Mouse (Mus musculus) CH12.LX (cell line): Measurements from ENCODE around the gene Sept8. TPM values are rescaled to one million over a fixed set of nuclear protein-coding genes. Genes with fewer than 3 reads are reported as not detected.

ENCODE experiments used
- DNase-seq: peaks from one replicate; pipeline ENCODE4 v3.0.0-alpha.2; 2013; ENCODE audit errors: extremely low read depth
- H3K27ac ChIP-seq: 2 replicates; pipeline ENCODE4 v1.5.1; 2012; ENCODE audit warnings: low read depth, mild to moderate bottlenecking, control low read depth, moderate library complexity; ENCODE audit not compliant: insufficient read depth
- H3K27me3 ChIP-seq: replicated peaks from 2 replicates; pipeline ENCODE3; 2012; ENCODE audit warnings: inconsistent platforms
- H3K36me3 ChIP-seq, 2 experiments: replicated peaks in 1 of 2; 2 replicates each; pipeline versions ENCODE3 to v1.6.1; 2012; ENCODE audit warnings: inconsistent platforms in 1 of 2, low read length in 1 of 2, mild to moderate bottlenecking in 1 of 2, mixed read lengths in 1 of 2, moderate library complexity in 1 of 2; ENCODE audit not compliant: control insufficient read depth in 1 of 2, insufficient read depth in 1 of 2
- H3K4me1 ChIP-seq, 2 experiments: 2 replicates each; pipeline ENCODE4 v1.6.1; 2012; ENCODE audit warnings: inconsistent platforms in 1 of 2, moderate library complexity in 1 of 2; ENCODE audit not compliant: insufficient read depth in 2 of 2, control insufficient read depth in 1 of 2
- H3K4me2 ChIP-seq: 2 replicates; pipeline ENCODE4 v1.6.1; 2012; ENCODE audit warnings: low read depth, mild to moderate bottlenecking, control low read depth; ENCODE audit not compliant: poor library complexity, insufficient read depth, severe bottlenecking
- H3K4me3 ChIP-seq, 3 experiments: fragments of 150-350 bp in 1 of 3; sonication (generic) in 1 of 3; replicated peaks in 1 of 3; 2 replicates each; pipeline versions ENCODE3 to v1.5.1; 2011 to 2012; ENCODE audit warnings: low read depth in 2 of 3, low read length in 2 of 3, mild to moderate bottlenecking in 2 of 3, moderate library complexity in 2 of 3, control low read depth in 1 of 3, improper control_type of control experiment in 1 of 3, inconsistent platforms in 1 of 3, mixed read lengths in 1 of 3; ENCODE audit not compliant: poor library complexity in 1 of 3
- H3K79me2 ChIP-seq: replicated peaks from 2 replicates; pipeline ENCODE4 v1.6.1; 2012; ENCODE audit warnings: mild to moderate bottlenecking, moderate library complexity; ENCODE audit not compliant: control insufficient read depth, poor library complexity, insufficient read depth, severe bottlenecking; ENCODE audit errors: extremely low read depth
- H3K9ac ChIP-seq: 2 replicates; pipeline ENCODE4 v1.6.1; 2012; ENCODE audit warnings: low read depth, mild to moderate bottlenecking, control low read depth, moderate library complexity; ENCODE audit not compliant: insufficient read depth
- H3K9me3 ChIP-seq: replicated peaks from 2 replicates; pipeline ENCODE3; 2012; ENCODE audit warnings: low read length, inconsistent platforms, mixed read lengths
- BHLHE40 ChIP-seq: IDR thresholded peaks from 2 replicates; pipeline ENCODE4 v1.6.1; 2011; ENCODE audit warnings: mild to moderate bottlenecking, low read depth, low read length, improper control_type of control experiment
- CHD1 ChIP-seq: IDR thresholded peaks from 2 replicates; pipeline ENCODE4 v1.6.1; 2012; ENCODE audit warnings: low read depth, low read length, improper control_type of control experiment, inconsistent platforms
- CHD2 ChIP-seq: IDR thresholded peaks from 2 replicates; pipeline ENCODE4 v1.6.1; 2011; ENCODE audit warnings: low read length, improper control_type of control experiment
- CTCF ChIP-seq, 2 experiments: IDR thresholded peaks in 1 of 2; conservative IDR thresholded peaks in 1 of 2; 2 replicates each; pipeline ENCODE4 v1.5.1; 2011 to 2012; ENCODE audit warnings: low read depth in 2 of 2, low read length in 2 of 2, improper control_type of control experiment in 1 of 2, inconsistent platforms in 1 of 2, mild to moderate bottlenecking in 1 of 2, moderate library complexity in 1 of 2
- E2F4 ChIP-seq: IDR thresholded peaks from 2 replicates; pipeline ENCODE4 v1.6.1; 2011; ENCODE audit warnings: low read depth, low read length, improper control_type of control experiment; ENCODE audit not compliant: insufficient replicate concordance
- ELF1 ChIP-seq: IDR thresholded peaks from 2 replicates; pipeline ENCODE4 v1.6.1; 2014; ENCODE audit warnings: low read depth, mild to moderate bottlenecking, inconsistent platforms, low read length, improper control_type of control experiment
- EP300 ChIP-seq: IDR thresholded peaks from 2 replicates; pipeline ENCODE4 v1.6.1; 2011; ENCODE audit warnings: low read length, improper control_type of control experiment
- ETS1 ChIP-seq: conservative IDR thresholded peaks from 2 replicates; pipeline ENCODE4 v1.6.1; 2012; ENCODE audit warnings: low read depth, mild to moderate bottlenecking, inconsistent platforms, low read length, improper control_type of control experiment, moderate library complexity
- GABPA ChIP-seq: IDR thresholded peaks from 2 replicates; pipeline ENCODE4 v1.6.1; 2012; ENCODE audit warnings: low read depth, low read length, improper control_type of control experiment, inconsistent platforms; ENCODE audit not compliant: insufficient replicate concordance
- HCFC1 ChIP-seq: IDR thresholded peaks from 2 replicates; pipeline ENCODE4 v1.6.1; 2012; ENCODE audit warnings: low read depth, mild to moderate bottlenecking, inconsistent platforms, low read length, improper control_type of control experiment
- IRF4 ChIP-seq: IDR thresholded peaks from 2 replicates; pipeline ENCODE4 v1.6.1; 2014; ENCODE audit warnings: low read depth, mild to moderate bottlenecking, inconsistent platforms, low read length, improper control_type of control experiment
- JUN ChIP-seq: IDR thresholded peaks from 2 replicates; pipeline ENCODE4 v1.6.1; 2011; ENCODE audit warnings: low read depth, mild to moderate bottlenecking, low read length, improper control_type of control experiment, moderate library complexity; ENCODE audit not compliant: insufficient read depth
- JUND ChIP-seq: conservative IDR thresholded peaks from 2 replicates; pipeline ENCODE4 v1.6.1; 2011; ENCODE audit warnings: low read depth, low read length, improper control_type of control experiment
- KAT2A ChIP-seq: IDR thresholded peaks from 2 replicates; pipeline ENCODE4 v1.6.1; 2012; ENCODE audit warnings: low read length, improper control_type of control experiment, inconsistent platforms; ENCODE audit not compliant: insufficient replicate concordance
- MAFK ChIP-seq: IDR thresholded peaks from 2 replicates; pipeline ENCODE4 v1.6.1; 2011; ENCODE audit warnings: low read length, improper control_type of control experiment; ENCODE audit not compliant: insufficient replicate concordance
- MAX ChIP-seq: IDR thresholded peaks from 2 replicates; pipeline ENCODE4 v1.6.1; 2011; ENCODE audit warnings: low read length, improper control_type of control experiment
- MAZ ChIP-seq: IDR thresholded peaks from 2 replicates; pipeline ENCODE4 v1.6.1; 2012; ENCODE audit warnings: low read depth, mild to moderate bottlenecking, inconsistent platforms, low read length, improper control_type of control experiment, moderate library complexity
- MEF2A ChIP-seq: IDR thresholded peaks from 2 replicates; pipeline ENCODE4 v1.6.1; 2014; ENCODE audit warnings: low read depth, mild to moderate bottlenecking, inconsistent platforms, low read length, improper control_type of control experiment, borderline replicate concordance
- MXI1 ChIP-seq: IDR thresholded peaks from 2 replicates; pipeline ENCODE4 v1.6.1; 2011; ENCODE audit warnings: mild to moderate bottlenecking, low read depth, low read length, improper control_type of control experiment
- MYC ChIP-seq: IDR thresholded peaks from 2 replicates; pipeline ENCODE4 v1.6.1; 2011; ENCODE audit warnings: low read depth, mild to moderate bottlenecking, improper control_type of control experiment, low read length
- NELFE ChIP-seq: IDR thresholded peaks from 2 replicates; pipeline ENCODE4 v1.6.1; 2011; ENCODE audit warnings: low read depth, low read length, improper control_type of control experiment
- NRF1 ChIP-seq: IDR thresholded peaks from 2 replicates; pipeline ENCODE4 v1.6.1; 2014; ENCODE audit warnings: low read depth, mild to moderate bottlenecking, inconsistent platforms, low read length, improper control_type of control experiment, moderate library complexity
- PAX5 ChIP-seq: IDR thresholded peaks from 2 replicates; pipeline ENCODE4 v1.6.1; 2012; ENCODE audit warnings: low read length, inconsistent platforms, mixed read lengths
- POLR2A ChIP-seq: IDR thresholded peaks from 2 replicates; pipeline ENCODE4 v1.6.1; 2011; ENCODE audit warnings: low read depth, mild to moderate bottlenecking, improper control_type of control experiment, low read length
- POLR2AphosphoS2 ChIP-seq: IDR thresholded peaks from 2 replicates; pipeline ENCODE4 v1.6.1; 2011; ENCODE audit warnings: low read depth, low read length, improper control_type of control experiment
- RAD21 ChIP-seq: IDR thresholded peaks from 2 replicates; pipeline ENCODE4 v1.6.1; 2011; ENCODE audit warnings: low read depth, mild to moderate bottlenecking, low read length, improper control_type of control experiment, moderate library complexity
- RCOR1 ChIP-seq: conservative IDR thresholded peaks from 2 replicates; pipeline ENCODE4 v1.6.1; 2012; ENCODE audit warnings: low read depth, mild to moderate bottlenecking, inconsistent platforms, low read length, improper control_type of control experiment
- SIN3A ChIP-seq: IDR thresholded peaks from 2 replicates; pipeline ENCODE4 v1.6.1; 2012; ENCODE audit warnings: low read length, improper control_type of control experiment, inconsistent platforms
- SMC3 ChIP-seq: IDR thresholded peaks from 2 replicates; pipeline ENCODE4 v1.6.1; 2011; ENCODE audit warnings: low read depth, low read length, improper control_type of control experiment
- TBP ChIP-seq: conservative IDR thresholded peaks from 2 replicates; pipeline ENCODE4 v1.6.1; 2011; ENCODE audit warnings: low read depth, low read length, improper control_type of control experiment
- TCF12 ChIP-seq: IDR thresholded peaks from 2 replicates; pipeline ENCODE4 v1.6.1; 2014; ENCODE audit warnings: low read depth, mild to moderate bottlenecking, inconsistent platforms, low read length, improper control_type of control experiment
- UBTF ChIP-seq: IDR thresholded peaks from 2 replicates; pipeline ENCODE4 v1.6.1; 2012; ENCODE audit warnings: low read depth, mild to moderate bottlenecking, inconsistent platforms, low read length, improper control_type of control experiment, moderate library complexity
- USF1 ChIP-seq: IDR thresholded peaks from 2 replicates; pipeline ENCODE4 v1.6.1; 2014; ENCODE audit warnings: low read depth, mild to moderate bottlenecking, inconsistent platforms, low read length, improper control_type of control experiment
- USF2 ChIP-seq: conservative IDR thresholded peaks from 2 replicates; pipeline ENCODE4 v1.6.1; 2011; ENCODE audit warnings: low read depth, low read length, improper control_type of control experiment
- ZC3H11A ChIP-seq: IDR thresholded peaks from 2 replicates; pipeline ENCODE4 v1.6.1; 2012; ENCODE audit warnings: low read depth, mild to moderate bottlenecking, inconsistent platforms, low read length, improper control_type of control experiment
- ZKSCAN1 ChIP-seq: IDR thresholded peaks from 2 replicates; pipeline ENCODE4 v1.6.1; 2012; ENCODE audit warnings: low read depth, inconsistent platforms, low read length, improper control_type of control experiment, borderline replicate concordance
- ZMIZ1 ChIP-seq: IDR thresholded peaks from 2 replicates; pipeline ENCODE4 v1.6.1; 2012; ENCODE audit warnings: low read depth, mild to moderate bottlenecking, inconsistent platforms, low read length, improper control_type of control experiment
- ZNF384 ChIP-seq: IDR thresholded peaks from 2 replicates; pipeline ENCODE4 v1.6.1; 2012; ENCODE audit warnings: low read depth, low read length, improper control_type of control experiment, inconsistent platforms
- dilution Hi-C: fragments of 300-500 bp; cut with MboI; formaldehyde crosslinking; loops from 2 replicates; pipeline ENCODE4 v1.14.3; 2020; ENCODE audit warnings: low sequenced_read_pairs; ENCODE audit not compliant: extremely low pct_unique_long_range_greater_than_20kb, extremely low pct_ligation_motif_present
- in situ Hi-C: fragments of 300-500 bp; cut with MboI; formaldehyde crosslinking; loops from 3 replicates; pipeline ENCODE4 v1.14.3; 2019; ENCODE audit warnings: low sequenced_read_pairs, low pct_ligation_motif_present, low pct_unique_long_range_greater_than_20kb, mixed read lengths
- polyA plus RNA-seq: library from polyadenylated mRNA; unstranded; fragments of >175 nt; gene quantifications from 2 replicates; pipeline ENCODE4 v1.2.1, GENCODE M21; 2012; ENCODE audit warnings: low read depth; ENCODE audit not compliant: insufficient read length
- total RNA-seq, 2 experiments: library from RNA; depleted of rRNA; stranded (reverse); fragments of 300-350 nt in 1 of 2; fragments of >200 nt in 1 of 2; gene quantifications; 2 replicates each; pipeline ENCODE4 v1.2.3; 2012 to 2014

The Sept8 gene
- total and polyA plus RNA-seq, 3 experiments = 8.5 to 21.9 (median 15.2) TPM

GRCm38 (mm10) chr11:53590368-53590768 is 71.3 kb downstream of the Sept8 start:
- peak overlapping the region; percentile 58 for H3K4me2 ChIP-seq
- TF ChIP-seq MAFK = 0 out of 2 replicates have a peak, but pooled peaks have one; percentile 37
- no peak for TF ChIP-seq GABPA
- 0 out of 2 replicates have a peak, but pooled peaks have one; percentile 70 for TF ChIP-seq MXI1
- peak; percentile 61; the same call in 1 of the 2 replicates for TF ChIP-seq RCOR1
- peak; percentile 37; the same call in 1 of the 2 replicates for TF ChIP-seq ZC3H11A
- 0 out of 2 replicates have a peak, but pooled peaks have one; percentile 11 for TF ChIP-seq JUND
- TF ChIP-seq SIN3A = peak; percentile 70; the same call in 1 of the 2 replicates
- TF ChIP-seq HCFC1 = peak; percentile 36; the same call in 1 of the 2 replicates
- peak; percentile 23; the same call in 1 of the 2 replicates for TF ChIP-seq POLR2A
- TF ChIP-seq CHD2 = no peak
- peak; percentile 85 for TF ChIP-seq ETS1
- TF ChIP-seq RAD21 = peak; percentile 77
- TF ChIP-seq NRF1 = no peak
- TF ChIP-seq TCF12 = peak; percentile 38
- TF ChIP-seq EP300 = no peak; the same call in 1 of the 2 replicates
- TF ChIP-seq SMC3 = peak; percentile 95
- TF ChIP-seq UBTF = no peak
- no peak for TF ChIP-seq CHD1
- TF ChIP-seq TBP = 0 out of 2 replicates have a peak, but pooled peaks have one; percentile 38
- TF ChIP-seq NELFE = no peak
- peak; percentile 97 for TF ChIP-seq E2F4
- TF ChIP-seq POLR2AphosphoS2 = no peak
- TF ChIP-seq MAZ = peak; percentile 74; the same call in 1 of the 2 replicates
- TF ChIP-seq KAT2A = 0 out of 2 replicates have a peak, but pooled peaks have one; percentile 38
- TF ChIP-seq MYC = peak; percentile 99
- peak; percentile 95 for TF ChIP-seq CTCF (conservative IDR thresholded peaks at IDR 0.05 in 1 of 2, IDR thresholded peaks at IDR 0.05 in 1 of 2; ENCODE audit: low read depth in 2 of 2, low read length in 2 of 2)
- TF ChIP-seq MEF2A = peak; percentile 61; the same call in 1 of the 2 replicates
- peak; percentile 60; the same call in 1 of the 2 replicates for TF ChIP-seq ELF1
- TF ChIP-seq MAX = peak; percentile 98
- peak; percentile 4; the same call in 1 of the 2 replicates for TF ChIP-seq JUN
- TF ChIP-seq ZKSCAN1 = no peak
- no peak for TF ChIP-seq ZMIZ1
- no peak for TF ChIP-seq USF2
- TF ChIP-seq ZNF384 = no peak
- TF ChIP-seq PAX5 = no peak
- peak; percentile 65 for TF ChIP-seq IRF4
- peak; percentile 99 for TF ChIP-seq BHLHE40
- TF ChIP-seq USF1 = no peak
- TF ChIP-seq, all 38 proteins: peak for 24
- H3K79me2 ChIP-seq = no peaks in the 10 kb centered on the region
- peak overlapping the region in 1 of 3 experiments; percentile 25 for H3K4me3 ChIP-seq
- dilution Hi-C loops (no loop called here), in situ Hi-C loops (no loop called here)
- H3K27ac ChIP-seq = 0 out of 2 replicates have a peak overlapping the region, but pooled peaks have one; percentile 16
- H3K27me3 ChIP-seq = no peaks in the 10 kb centered on the region
- peaks cover 22 to 75% of the 10 kb centered on the region in 2 experiments for H3K4me1 ChIP-seq
- peaks cover 2% of the 10 kb centered on the region for H3K9me3 ChIP-seq
- peak; percentile 82 for DNase-seq
- H3K36me3 ChIP-seq = peaks cover 6 to 44% of the 10 kb centered on the region in 2 experiments
- 0 out of 2 replicates have a peak overlapping the region, but pooled peaks have one; percentile 7 for H3K9ac ChIP-seq
